Mouse (Mus musculus) cerebellum, adult 11-12 months (tissue): ENCODE measurements at regions not wholly inside any gene's neighbourhood (a gene's known extent, or its start where the extent isn't known, plus 50 kb on each side); places are given as distances from the start of the nearest gene placed in this dataset.

Source experiments
- DNase-seq: peaks from one replicate; pipeline ENCODE4 v3.0.0; 2022

DNA sequence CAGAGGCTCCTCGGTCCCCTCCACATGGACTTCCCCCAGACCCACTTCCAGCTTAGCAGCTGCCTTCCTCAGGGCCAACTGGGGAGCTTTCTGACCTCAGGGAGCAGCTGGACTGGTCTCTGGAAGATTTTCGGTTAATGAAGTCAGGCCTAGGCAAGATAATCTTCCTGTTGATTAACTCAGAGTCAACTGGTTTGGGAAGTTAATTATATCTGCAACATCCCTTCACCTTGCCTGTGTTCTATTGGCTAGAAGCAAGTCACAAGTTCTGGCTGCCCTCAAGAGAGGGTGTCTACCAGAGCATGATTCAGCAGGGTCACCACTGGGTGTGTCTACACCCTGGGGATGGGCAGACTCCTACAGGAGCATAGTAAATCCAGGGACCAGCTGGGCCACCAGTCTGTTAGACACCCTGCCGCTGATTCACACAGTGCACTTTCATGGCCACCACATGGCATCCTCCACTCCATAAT is 53.9 kb upstream of the Maml3 start:
- no peak for DNase-seq

DNA sequence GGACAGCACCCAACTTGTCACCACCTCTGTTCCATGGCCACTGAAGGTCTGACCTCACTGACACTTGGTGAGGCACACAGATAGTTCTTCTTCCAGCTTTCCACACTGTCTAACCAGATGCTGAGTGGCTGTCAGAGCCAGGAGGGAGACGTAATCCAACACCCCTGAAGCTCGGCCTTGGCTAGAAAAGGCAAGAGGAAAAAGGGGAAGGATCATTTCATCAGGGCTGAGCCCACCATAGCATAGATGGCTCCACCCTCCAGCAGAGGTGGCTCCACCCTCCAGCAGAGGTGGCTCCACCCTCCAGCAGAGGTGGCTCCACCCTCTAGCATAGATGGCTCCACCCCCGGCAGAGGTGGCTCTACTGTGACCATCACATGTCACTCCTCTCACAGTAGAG is 56.8 kb upstream of the Maml3 start:
- DNase-seq: no peak

DNA sequence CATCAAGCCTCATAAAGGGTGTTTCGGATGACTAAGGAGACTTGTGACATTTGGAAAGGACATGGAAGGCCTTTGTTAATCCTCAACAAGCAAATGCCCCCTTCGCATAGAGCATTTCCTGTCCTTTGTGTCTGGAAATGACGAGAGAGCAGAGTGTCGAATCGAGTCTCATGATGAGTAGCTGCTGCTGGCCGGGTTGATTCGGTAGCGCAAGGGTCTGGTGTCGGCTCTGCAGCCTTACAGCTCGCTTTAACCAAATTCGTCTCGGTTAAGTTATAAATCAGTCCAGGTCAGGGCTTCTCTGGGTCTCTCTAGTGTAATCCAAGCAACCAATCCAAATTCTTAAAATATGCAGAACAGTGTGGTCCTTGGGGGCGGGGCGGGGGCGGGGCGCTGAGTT is 59.1 kb upstream of the Maml3 start:
- no peak for DNase-seq

DNA sequence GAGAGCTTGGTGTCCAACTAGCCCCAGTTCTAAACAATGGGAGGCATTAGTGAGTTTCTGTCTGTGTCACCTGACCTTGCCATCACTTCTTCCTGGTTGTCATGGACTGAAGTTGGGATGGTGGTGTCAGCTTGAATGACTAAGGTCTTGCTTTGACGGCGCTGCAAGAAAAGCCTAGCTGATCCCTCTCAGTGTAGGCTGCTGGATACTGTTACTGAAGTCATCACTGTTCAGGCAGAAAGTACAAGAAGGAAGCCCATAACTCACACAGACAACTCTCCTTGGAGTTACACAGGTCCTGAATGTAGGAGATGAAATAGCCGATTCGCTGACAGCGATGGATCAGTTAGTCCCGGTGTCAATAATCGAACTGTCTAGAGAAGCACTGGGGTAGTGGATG is 62.5 kb upstream of the Maml3 start:
- DNase-seq: no peak

DNA sequence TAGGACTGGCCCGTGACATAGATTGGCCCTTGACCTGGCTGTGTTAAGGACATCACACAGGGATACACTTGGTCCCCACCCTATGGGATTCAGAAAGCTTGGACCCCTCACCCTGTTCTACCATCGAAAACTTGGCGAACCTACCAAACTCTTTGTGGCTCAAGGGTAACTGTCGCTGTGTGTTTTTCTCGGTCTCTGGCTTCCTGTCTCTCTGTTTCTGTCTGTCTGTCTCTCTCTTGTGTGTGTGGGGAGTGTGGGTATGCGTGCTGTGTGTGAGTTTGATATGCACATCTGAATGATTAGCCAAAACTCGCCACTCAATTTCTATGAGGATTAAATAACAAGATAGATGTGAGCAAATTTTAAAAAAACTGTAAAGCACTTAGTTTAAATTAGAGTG is 66.0 kb upstream of the Maml3 start:
- no peak for DNase-seq

DNA sequence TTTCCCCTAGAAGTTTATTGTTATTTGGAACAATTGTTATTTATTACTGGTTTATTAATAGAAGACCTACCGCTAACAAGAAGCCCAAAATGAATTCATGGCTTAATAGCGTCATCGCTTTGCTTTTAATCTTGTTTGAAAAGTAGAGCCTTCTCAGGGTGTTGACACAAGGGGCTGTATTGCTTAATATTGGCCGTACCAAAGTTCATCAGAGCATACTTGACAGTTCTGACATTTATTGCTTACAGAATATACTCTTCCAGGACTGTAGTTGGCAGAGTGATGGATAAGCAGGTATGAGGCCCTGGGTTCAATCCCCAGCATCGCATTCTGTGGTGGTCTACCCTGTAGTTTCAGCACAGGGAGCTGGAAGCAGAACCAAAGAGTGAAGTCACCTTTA is 66.4 kb upstream of the Maml3 start:
- DNase-seq: no peak

DNA sequence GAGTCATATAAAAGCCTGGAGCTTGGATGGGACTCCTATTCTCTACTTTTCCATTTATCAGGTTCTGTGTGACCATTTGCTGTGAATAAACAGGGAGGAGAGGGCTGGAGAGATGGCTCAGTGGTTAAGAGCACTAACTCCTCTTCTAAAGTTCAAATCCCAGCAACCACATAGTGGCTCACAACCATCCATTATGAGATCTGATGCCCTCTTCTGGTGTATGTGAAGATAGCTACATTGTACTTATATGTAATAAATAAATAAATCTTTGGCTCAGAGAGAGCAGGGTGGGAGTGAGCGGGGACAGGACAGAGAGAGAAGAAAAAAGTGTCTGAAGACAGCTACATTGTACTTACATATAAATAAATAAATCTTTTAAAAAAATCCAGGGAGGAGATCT is 68.6 kb upstream of the Maml3 start:
- DNase-seq: no peak

DNA sequence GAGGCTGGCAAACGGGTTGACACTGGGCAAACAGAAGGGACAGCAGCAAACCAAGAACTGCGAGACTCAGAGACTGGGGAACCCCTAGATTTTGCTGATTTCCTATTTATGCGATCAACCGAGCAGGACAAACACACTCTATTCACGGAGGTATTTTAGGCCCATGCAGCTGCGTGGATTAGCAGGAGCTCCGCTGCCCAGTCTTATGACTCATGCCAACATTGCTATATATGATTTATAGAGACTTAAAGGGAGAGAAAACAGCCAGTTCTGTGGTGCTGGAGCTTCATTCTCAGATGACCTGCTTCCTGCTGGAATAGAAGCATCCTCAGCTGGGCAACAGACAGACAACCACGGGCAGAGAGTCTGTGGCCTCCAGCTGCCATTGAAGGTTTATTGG is 71.2 kb upstream of the Maml3 start:
- DNase-seq: no peak

DNA sequence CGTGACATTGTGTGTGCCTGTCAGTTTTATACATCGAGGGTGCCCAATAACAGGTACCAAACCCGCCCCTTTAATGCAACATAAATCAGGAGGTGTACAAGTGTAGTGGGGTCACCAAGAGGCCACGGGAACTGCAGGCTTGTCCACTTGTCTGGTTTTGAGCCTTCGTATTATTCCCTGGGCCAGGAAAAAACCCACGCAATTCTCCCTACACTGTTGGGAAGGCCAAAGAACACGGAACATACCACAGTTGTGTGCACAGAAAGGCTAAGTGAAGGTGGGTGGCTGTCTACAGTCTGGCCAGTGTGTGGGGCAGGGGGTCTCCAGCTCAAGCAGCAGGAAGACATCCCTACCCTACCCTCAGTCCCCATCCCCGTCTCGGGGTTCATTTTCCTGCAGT is 74.0 kb upstream of the Maml3 start:
- no peak for DNase-seq

DNA sequence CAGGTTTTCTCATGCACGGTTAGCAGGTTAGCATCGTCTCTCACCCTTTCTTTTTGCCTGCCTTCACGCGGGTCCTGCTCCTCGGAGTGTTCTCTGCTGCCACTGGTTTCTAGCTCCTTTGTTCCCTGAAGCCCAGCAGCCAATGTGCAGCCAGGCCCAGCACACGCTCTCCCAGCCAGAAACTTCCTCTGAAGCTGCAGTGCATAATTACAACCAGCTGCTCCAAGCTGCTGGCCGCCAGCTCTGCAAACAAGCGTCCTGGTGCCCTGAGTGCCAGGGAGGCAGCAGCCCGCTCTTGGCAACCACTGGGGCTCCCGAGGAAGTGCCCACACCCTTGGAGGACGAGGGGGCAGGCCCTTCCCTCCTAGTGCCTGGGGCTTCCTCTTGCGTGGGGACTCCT is 74.8 kb upstream of the Maml3 start:
- peak; percentile 69 for DNase-seq

DNA sequence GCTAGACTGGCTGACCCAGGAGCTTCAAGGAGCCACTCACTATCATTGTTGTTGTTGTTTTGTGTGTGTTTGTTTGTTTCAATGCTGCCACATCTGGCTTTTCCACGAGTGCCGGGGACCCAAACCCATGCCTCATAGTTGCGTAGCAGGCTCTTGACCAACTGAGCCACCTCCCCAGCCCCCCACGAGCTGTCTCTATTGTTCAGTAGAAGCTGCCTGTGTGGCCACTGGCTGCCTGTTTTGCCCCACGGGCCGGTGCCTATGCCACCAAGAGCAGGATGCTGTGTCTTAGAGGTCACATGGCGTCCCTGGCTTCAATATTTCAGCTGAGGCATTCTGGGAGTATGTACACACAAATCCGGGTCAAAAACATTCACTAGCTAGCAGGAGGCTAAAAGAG is 75.4 kb upstream of the Maml3 start:
- peak; percentile 46 for DNase-seq

DNA sequence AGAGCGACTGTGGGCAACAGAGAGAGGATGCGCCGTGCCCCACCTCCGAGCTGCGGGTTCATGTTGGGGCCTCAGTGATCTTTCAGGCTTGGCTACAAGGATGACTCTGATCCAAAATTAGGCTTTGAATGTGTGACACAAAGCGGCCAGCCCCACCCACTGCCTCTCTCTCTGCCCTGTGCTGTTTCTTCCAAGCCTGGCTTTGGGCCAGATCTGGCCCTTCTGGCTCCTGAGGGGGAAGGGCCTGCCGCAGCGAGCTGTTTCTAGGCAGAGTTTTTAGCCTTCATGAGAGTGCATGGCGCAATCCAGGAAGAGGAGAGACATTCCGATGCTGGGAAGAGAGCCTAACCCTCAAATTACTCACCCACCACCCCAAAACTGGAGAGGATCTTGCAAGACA is 75.9 kb upstream of the Maml3 start:
- peak; percentile 91 for DNase-seq

DNA sequence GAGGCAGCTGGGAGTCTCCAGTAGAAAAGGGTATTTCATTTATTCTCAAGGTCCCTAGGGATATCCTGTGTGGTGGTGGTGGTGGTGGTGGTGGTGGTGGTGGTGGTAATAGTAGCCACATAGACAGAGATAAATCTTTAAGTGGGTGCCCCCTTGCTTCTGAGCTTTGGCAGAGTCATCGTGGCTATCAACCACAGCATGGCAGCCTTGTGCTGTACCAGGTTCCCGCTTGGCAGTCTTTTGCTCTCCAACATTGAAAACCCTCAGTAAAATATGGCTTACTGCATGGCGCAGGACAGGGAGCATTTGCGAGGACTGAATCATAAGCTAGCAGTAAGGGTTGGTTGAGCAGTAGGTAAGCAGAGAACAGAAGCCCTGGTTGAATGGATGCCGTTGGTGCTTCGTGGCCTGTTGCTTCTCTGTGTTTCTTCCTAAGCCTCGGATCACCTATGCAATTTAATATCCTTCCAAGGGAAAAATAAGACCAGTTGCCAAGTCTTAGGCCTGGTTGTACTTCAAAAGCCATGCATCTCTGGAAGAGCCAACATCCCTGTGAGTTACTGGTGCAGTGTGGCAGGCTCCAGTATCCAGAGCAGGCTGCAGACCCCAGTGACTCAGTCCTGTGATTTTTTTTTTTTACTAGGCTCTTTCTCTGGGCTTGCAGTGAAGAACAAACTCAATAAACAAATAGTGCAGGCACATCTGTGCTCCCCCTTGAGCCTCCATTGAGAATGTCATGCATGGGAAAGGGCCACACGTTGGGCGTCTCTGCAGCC is 76.6 kb upstream of the Maml3 start:
- no peak for DNase-seq

DNA sequence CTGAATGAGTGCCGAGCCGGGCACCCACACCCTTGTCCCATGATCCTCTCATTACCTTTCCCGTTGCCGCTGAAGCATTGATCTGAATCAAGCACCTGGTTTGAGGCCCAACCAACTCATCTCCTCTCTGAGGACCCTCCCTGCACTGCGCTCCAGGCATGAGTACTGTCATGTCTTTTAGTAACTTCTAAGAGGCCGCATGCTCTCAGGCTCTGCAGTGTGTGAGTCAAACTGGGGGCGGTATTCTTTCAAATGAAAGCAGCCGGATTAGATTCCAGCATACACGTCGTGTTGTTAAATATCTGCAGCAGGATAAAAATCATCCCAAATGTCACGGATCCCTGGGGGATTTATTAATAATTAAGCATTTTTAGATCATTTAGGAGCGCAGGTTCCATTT is 79.4 kb upstream of the Maml3 start:
- DNase-seq: no peak

DNA sequence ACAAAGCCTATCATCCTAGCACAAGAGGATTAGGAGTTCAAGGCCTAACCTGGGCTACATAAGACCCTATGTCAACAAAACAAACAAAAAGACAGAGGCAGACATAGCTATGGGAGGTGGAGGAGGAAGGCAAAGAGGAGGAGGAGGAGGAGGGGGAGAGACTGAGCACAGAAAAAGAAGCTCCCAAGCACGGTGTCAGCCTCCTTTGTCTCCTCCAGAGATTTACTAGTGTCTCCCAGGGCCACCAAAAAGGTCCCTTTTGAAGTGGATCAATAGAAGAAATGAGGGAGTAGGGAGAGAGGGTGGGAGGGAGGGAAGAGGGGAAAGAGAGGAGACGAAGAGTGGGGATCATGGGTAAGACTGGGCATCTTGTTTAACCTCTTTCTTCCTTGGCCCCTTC is 80.5 kb upstream of the Maml3 start:
- no peak for DNase-seq

DNA sequence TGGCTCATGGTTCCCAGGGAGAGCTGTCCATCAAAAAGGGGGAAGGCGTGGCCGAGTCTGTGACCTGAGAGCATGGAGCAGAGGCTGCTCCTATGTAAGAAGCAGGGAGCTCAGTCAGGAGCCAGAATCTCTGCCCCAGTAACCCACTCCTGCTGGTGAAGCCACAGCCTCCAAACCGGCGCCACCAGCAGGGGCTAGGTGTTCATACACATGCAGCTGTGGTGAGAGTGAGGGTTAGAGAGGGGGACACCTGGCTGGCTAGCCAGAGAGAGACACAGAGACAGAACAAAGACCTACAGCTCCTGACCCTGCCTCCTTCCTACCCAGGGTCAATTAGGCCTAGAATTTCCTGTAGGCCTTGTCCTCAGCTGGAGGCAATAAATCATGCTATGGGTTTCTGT is 80.7 kb upstream of the Foxo1 start:
- no peak for DNase-seq

DNA sequence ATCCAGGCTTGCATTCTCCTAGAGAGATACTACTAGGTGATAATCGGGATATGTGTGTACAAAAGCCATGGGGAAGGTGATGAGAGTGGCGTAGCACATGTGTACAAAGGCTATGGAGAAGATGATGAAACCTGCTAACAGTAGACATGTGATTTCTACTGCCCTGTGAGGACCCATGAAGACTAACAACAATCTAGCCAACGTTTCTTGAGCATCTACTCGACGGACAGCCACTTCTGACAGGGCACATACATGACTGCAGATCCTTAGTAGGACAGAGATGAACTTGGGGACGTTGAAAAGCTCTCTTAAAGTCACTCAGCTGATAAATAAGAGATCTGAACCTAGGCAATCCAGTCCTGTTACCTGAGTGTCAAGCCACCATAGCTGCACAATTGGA is 79.8 kb upstream of the Foxo1 start:
- DNase-seq: no peak

DNA sequence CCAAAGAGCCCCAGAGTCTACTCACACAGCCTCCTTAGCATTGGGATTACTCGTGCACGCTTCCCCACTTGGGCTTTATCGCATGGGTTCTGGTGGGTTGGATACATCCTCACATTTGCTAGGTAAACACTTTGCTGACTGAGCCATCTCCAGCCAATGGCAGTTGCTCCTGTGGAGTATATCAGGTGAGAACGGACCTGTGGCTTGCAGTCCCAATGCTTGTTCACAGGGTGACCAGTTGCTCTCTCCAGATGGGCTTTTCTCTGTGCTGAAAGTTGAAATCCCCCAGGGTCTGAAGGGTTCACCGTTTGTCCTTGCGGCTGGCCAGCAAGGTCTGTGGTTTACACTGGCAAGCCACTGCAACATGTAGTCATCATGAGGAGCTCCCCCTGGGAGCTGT is 79.1 kb upstream of the Foxo1 start:
- DNase-seq: no peak

DNA sequence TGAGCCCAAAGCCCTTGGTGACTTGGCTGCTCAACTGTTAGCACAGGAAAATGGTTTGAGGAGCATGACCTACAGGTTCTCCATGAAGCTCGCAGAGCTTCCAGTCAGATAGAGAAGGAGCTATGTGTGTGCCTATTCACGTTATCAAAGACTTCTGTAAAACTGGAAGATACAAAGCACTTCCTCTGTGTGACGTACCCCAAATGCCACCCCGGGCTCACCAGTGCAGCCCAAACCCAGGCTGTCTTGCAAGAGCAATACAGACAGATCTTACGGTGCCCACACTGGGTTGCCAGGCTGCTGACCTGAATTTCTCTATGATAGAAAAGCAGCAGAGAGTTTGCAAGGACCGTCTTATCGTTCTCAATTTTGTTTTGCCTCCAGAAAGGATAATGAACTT is 78.1 kb upstream of the Foxo1 start:
- no peak for DNase-seq

DNA sequence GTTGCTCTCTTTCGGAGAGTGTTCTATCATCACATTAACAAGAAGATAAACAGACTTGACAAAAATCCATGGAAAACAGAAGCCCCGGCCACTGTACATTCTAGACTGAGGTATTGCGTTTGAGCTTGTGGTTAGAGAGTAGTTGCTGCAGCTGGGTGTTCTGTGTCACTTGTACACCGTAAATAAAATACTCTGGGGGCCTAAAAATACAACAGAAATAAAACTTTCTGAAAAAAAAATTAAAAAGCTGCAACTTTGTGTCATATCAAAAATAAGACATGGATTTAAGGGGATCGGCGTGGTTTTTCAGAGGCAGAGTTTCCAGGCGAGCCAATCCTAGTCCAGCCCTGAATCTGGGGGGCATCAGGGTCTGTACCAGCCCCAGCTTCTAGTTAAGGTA is 75.1 kb upstream of the Foxo1 start:
- DNase-seq: no peak

DNA sequence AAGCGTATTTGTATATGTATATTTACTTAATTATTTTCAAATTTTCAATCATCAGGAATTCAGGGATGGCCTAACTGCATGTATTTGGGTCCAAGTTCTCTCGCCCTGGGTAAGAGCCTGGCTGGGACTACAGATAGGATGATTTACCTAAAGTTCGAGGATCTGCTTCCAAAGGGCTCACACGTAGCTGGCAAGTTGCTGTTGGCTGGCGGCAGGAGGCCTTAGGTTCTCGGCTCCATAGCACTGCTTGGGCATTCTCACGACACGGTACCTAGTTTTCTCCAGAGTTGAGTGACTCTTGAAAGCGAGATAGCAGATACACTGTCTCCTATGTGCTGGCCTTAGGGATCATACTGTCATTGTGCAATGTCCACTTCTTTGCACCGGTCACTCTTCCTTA is 73.9 kb upstream of the Foxo1 start:
- DNase-seq: no peak

DNA sequence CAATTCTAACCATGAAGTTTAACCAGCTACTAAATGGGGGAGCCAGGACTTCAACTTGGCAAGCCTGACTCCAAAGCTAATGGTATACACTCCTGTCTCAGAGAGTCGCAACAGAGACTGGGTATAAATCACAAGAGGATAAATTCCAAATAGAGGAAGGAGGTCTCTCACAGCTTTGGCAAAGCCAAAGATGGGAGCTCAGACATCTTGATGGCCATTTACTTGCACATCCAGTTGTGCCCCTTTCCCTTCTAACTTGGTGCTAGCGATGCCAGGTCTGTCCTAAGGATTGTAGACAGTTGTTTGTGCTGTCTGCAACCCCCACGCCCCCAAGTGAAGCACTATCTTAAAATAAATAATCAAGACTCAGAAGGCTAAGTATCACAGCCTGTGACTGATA is 72.7 kb upstream of the Foxo1 start:
- DNase-seq: no peak

DNA sequence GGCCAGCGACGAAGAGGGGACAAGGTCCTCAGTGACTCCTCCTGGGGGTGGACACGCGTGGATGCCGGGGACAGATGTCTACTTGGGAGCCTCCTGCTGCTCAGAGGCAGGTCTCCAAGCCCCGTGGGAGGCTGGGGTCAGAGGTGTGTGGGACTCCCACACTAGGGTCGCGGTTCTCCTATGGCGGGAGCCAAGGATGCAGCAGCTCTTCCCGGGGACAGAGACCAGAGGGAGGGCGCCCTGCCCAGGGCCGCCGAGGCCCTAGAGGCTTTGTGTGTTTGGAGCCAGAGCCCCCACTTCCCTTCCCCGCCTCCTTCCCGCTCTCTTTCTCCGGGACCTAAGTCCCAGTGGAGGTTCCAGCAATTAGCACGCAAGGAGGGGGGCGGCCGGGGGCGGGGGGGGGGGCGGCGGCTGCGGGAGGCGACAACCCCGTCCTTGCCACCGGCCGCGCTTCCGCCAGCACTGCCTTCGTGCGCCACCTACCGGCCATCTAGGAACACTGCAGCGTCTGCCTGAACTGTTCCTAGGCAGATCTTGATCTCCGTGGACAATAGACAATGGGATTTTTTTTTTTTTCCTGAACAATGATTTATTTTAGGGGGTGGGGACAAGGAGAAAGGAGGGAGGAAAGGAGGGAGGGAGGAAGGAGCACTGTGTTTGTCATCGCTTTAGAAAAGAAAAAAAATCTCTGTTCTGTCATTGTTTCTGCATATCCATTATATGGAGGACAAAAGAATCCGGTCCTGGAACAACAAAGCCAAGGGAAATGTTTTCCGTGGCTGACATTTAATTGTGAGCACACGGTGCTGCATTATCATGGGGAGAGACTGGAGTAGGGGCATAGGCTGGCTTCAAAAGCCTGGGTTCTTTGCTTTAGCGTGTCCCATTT is 71.8 kb upstream of the Foxo1 start:
- DNase-seq: peak; percentile 76

DNA sequence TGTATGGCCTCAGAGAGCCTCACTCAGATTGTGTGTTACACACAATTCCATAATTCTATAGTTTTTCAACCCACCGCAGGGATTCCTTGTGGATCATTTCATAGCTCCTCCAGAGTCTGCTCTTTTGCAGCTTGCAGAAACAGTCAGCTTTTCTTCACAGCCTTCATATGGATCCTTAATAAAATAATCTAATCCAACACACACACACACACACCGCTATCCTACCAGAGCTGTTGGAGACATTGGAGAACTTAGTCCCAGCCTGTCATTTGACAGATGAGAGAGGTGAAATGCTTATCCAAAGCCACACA is 71.2 kb upstream of the Foxo1 start:
- no peak for DNase-seq
